Mouse (Mus musculus) left cerebral cortex, postnatal 36 days (tissue): ENCODE measurements around the gene Arhgef9. TPM values are rescaled to one million over a fixed set of nuclear protein-coding genes. Genes with fewer than 3 reads are reported as not detected.

ENCODE experiments used
- DNase-seq, 2 experiments: peaks; one replicate each; pipeline ENCODE4 v3.0.0; 2021 to 2022; ENCODE audit warnings: low spot score in 2 of 2, mixed read lengths in 1 of 2
- intact Hi-C: fragments of 180-260 bp; cut with DNase I; formaldehyde crosslinking; loops from one replicate; pipeline ENCODE4 v1.15.1; 2025
- total RNA-seq, 2 experiments: library from RNA; stranded (reverse); gene quantifications; 2 replicates each; pipeline ENCODE4 v1.2.3; 2021

The Arhgef9 gene
- 100 to 1,000 TPM; 294 to 314 TPM for total RNA-seq

DNA sequence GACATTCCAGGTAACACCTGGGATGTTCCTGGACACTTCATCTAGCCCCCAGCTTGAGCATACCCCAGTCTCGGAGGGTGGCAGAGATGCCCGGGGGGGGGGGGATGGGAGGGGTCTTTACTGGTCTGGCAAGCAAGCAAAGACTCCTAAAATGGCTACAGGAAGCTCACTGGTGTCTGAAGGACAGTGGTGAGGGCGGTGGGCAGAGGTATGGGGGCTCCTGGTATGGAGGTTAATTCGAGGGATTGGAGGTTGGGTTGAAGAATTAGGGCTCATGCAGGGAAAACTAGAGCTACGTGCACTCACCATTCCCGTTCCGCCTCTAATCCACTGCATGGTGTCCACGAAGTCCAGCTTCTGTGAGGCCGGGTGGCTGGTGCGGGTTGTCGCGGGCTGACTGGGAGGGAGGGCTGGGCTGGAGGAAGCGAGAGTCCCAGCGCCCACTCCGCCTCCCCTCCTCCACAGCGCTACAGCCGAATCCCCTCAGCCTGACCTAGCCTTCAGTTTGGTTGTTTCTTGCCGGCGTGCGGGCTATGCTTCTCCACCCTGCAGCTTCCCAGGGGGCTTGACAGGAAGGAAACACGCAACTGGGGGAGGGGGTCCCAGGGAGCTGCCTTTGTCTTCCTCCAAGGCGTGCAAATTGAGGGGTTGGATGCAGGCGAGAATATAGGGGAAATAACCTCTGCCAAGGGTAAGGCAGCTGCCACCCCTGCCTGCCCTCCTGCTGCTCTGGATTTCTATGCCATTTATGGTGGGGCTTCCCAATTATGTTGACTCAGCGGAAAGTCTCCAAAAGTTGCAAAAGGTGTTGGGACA lies at the start of gene Arhgef9:
Arhgef9 (minus strand) TSS at position 753 of the 816 bp plus-strand sequence.
- DNase-seq = peak; percentile 9 to 17
- intact Hi-C loops = no loop called here

DNA sequence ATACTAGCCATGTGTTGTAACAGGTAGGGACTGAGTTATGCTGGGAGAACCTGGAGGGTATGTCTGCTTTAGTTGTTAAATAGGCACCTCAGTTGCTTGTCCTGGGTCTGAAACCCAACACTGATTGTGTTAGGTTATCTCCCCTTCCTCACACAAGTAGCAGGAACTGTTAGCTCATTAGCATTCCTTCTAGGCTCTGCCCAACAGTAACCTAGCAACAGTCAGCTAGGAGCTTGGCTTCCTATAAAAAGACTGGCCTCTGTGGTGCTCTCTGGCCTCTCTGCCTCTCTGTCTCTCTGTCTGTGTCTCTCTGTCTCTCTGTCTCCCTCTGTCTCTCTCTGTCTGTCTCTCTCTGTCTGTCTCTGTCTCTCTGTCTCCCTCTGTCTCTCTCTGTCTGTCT lies 42.2 kb upstream of the Arhgef9 start:
- intact Hi-C loops = no loop called here
- DNase-seq = no peak

DNA sequence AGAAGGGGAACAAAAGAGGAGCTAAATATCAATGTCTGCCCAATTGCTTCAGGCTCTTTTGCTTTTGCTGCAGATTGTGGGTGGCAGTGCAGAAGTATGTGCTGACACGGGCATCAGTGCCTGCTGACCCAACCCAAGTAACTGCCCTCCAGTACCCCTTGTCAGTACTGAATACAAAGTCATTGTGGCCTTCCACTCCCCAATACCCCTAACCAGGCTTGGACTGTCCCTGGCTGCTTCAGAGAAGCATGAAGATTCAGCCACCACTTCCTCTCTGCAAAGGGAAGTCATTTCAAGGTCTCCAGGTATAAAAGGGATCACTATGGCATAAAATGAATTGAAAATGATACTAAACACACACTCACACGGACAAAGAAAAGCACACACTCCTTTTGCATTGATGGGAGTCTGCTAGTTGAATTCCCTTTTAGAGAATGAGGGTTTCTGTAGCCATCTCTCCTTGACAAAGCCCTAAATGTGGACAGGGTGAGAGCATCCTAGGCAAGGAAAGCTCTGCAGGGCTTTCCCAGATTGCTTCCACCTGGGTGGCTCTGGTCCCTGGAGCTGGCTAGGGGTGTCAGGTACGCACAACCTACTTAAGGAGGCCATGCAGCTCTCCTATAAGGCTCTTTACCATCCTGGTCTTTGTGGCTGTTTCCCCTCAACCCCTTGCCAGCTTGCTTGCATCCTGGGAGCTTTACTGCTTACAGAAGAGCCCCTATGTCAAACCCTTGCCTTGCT lies 1.1 kb downstream of the Arhgef9 start:
- peak; percentile 8 for DNase-seq

DNA sequence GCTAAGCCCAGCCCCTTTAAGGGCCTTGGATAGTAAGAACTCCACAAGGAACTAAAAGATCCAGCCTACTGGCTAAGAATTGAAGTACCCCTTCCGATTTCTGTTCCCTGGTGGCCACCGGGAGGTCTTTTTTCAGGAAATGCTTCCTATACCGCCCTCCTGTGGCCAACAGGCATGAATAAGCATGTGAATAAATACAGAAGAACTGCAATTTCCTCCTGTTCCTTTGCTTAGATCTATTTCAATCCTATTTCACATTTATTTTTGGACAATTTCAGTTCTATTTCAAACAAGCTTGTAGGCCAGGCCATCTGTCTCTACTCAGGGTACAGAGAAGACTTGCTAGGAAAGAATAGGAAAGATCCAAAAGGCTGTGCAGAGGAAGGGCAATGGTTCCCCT lies 20.7 kb downstream of the Arhgef9 start:
- intact Hi-C loops = no loop called here
- peak in 1 of 2 experiments; percentile 37 for DNase-seq

More for the DNA sequence above, 1.1 kb downstream of the Arhgef9 start:
- intact Hi-C loops = no loop called here

DNA sequence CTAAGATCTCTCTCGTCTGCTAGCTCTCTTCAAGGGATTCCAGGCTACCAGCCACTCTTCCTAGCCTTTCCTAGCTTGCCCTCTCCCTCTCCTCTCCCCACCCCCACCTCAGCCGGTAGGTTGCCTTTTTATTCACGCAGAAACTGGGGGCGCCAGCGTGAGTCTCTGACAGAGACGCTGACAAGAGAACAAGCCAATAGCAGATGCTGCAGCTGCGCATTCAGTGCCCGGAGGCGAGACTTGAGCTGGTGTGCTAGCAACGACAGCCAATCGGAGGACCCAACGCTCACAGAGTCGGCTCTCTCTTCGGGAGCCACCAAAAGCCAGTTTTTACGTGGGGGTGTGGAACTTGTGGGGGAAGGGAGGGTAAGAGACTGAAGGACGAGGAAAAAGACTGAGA lies 30.3 kb downstream of the Arhgef9 start:
- intact Hi-C loops = loop anchor here (2.0 kb wide), 1 partner anchor 142 kb away; no protein-coding TSS in a partner anchor
- peak; percentile 84 to 85 for DNase-seq

DNA sequence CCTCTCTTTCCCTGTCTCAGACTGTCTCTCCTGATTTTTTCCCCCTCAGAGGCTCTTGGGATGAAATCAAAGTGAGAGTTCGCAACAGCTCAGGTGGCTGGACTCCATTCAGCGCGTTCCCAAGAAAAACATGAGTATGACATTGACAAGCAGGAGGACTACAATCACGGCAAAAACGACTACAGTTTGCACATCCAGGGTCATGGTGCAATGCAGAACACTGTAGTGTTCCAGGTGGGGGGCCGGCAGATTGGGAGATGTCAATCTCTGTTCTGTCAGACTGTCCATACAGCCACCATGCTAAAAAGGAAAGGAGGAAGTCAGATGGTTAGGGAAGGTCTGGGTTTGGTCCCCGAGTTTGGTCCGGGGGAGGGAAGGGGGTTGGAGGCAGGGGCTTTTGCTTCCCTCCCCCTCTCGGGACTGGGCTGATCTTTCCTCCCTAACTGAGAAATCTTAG lies 31.0 kb downstream of the Arhgef9 start:
- intact Hi-C loops = loop anchor here (2.0 kb wide), 1 partner anchor 141 kb away; no protein-coding TSS in a partner anchor
- DNase-seq = peak in 1 of 2 experiments; percentile 7

DNA sequence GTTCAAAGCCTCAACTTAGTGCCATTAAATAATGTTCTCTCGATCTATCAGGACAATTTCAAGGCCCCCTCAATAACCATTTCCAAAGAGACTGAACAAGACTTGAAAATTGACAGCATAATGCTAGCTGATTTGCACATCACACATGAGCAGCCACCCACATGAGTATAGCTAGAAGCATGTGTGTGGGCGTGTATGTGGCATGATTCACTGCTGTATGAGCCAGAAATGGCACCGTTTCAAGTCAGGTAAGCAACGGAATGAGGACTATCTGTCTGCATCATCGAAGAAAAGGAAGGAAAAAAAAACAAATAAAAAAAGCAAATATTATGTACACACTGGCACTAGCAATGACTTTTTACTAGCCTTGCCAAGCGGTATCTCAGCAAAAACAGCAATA lies 32.5 kb downstream of the Arhgef9 start:
- peak; percentile 23 to 31 for DNase-seq
- intact Hi-C loops = no loop called here

DNA sequence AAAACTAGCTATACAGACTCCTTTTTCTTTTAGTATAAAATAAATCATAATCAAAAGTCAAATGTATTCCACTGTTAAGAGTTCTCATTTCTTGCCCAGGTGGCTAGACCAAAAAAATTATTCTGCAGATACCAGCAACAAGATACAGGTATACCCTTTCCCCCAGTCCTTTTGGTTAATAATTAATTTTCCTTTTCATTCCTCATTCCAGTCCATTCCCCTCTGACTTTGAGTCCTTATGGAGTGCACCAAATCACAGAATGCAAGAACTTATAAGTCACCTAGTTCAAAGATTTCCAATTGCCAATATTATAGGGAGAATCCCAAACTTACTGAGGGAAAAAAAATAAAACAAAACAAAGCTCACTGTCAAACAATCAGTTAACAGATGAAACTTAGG lies 33.2 kb downstream of the Arhgef9 start:
- intact Hi-C loops = no loop called here

DNA sequence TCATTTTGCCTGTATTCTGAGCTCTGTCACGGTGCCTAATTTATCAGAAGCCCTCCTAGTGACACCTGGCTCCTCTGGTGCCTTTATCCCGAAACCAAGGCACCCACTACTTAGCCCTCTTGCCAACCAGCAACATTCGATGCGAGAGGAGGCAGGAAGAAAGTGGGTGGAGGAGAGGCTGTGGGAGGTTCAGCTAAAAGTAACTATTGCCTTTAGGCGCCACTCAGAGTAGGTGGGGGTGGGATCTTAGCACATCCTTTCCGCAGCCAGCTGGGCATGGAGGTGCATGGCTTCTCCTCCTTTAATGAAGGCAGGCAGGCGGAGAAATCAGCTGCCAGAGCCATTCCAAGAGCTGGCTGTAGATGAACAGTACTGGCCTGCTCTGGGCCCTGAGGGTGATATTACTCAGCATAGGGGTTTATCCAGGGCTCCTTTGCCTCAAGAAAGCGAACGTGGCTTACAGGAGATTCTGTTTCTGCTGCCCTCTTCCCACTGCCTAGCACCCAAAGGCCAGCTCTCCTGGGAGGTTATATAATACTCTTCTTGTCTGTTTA lies 39.7 kb downstream of the Arhgef9 start:
- DNase-seq = peak; percentile 30 to 52

More for the DNA sequence above, 33.2 kb downstream of the Arhgef9 start:
- DNase-seq = no peak

DNA sequence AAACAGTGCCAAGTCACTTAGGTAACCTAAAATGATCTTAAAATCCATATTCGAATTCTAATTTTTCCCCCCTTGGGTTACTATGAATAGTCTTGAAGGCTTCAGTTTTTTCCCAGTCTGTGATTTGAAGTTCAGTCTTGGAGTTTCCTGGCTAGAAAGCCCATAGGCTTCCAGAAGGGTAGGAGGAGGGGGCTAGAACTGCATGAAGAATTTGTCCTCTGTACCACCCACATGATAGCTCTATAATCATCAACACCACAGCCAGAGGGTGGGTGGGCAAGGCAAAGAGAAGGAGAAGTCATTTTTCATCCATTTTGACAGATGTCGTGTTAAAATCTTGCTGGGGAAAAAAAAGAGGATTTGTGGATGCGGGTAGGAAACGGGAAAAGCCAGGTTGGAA lies 58.0 kb downstream of the Arhgef9 start:
- intact Hi-C loops = no loop called here
- DNase-seq = no peak

More for the DNA sequence above, 39.7 kb downstream of the Arhgef9 start:
- intact Hi-C loops = no loop called here

DNA sequence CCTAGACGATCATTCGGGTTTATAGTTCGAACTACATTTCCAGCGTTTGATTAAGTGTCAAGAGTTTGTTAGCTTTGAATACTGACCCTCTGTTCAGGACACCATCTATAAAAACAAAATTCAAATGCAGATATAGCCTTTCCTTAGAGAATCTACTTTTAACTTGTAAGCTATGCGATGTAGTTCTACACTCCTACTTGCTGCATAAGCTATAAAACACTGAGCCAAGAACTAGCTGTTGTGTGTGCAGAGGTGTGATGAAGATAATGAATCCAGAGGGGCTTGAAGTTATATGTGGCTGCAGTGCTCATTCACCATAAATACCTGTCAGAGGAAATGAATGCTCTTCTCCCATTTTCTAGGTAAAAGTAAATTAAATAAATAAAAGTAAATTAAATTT lies 63.2 kb downstream of the Arhgef9 start:
- DNase-seq = no peak
- intact Hi-C loops = no loop called here

DNA sequence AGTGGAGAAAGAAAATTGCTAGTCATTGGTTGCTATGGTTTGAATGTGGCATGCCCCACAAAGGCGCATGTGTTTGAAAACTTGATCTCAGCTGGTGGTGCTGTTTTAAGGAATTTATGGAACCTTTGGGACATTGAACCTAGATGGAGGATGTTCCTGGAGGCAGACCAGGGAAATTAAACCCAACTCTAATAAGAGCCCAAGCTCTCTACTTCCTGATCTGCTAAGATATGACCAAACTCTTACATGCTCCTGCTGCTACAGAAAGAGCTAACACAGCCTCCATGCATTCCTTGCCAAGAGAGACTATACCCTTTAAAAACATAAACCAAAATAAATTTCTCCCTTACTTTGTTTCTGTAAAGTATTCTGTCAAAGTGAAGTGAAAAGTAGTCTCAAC lies 63.7 kb downstream of the Arhgef9 start:
- intact Hi-C loops = no loop called here
- no peak for DNase-seq

DNA sequence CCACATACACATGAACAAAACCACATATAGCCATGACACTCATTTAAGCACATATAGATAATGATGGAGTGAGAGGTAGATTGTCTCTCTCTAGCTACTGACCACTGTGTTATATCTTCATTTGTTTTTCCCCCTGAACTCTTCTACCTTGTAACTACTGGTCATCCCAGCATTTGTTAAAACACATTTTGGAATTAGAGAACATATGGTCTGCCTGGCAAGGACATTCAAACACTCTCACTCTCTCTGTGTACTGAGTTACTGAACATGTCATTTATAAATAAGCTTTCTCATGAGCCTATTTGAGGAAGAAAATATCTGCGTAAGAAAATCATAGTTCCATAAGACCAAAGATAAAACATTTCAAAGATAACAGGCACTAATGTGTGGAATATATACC lies 64.9 kb downstream of the Arhgef9 start:
- intact Hi-C loops = no loop called here
- DNase-seq = no peak

DNA sequence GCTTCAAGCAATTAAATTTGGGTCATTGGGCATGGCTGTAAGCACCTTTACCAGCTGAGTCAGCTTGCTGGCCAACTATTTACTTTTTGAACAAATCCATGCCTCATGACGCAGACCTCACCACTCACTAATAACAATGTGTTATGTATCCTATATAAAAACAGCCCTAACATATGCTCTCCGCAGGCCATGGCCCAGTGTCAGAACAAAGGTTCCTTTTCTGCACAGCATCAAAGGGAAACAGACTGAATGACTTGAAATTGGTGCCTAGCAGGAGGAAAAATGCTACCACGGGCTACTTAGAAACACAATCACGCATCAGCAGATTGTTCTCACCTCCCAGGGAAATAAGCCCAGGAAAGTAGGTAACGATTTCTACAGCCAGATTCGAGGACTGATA lies 73.2 kb downstream of the Arhgef9 start:
- intact Hi-C loops = no loop called here
- DNase-seq = no peak

DNA sequence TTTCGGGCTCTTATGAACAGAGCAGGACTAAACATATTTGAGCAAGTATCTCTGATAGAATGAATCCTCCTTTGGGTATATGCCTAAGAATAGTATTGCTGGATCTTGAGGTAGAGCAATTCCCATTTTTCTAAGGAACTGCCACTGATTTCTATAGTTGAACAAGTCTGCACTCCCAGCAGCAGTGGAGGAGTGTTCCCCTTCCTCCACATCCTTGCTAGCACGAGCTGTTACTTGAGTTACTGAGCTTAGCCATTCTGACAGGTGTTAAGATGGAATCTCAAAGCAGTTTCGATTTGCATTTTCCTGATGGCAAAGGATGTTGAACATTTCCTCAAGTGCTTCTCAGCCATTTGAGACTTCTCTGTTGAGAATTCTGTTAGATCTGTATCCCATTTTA lies 92.3 kb downstream of the Arhgef9 start:
- intact Hi-C loops = no loop called here
- DNase-seq = no peak

DNA sequence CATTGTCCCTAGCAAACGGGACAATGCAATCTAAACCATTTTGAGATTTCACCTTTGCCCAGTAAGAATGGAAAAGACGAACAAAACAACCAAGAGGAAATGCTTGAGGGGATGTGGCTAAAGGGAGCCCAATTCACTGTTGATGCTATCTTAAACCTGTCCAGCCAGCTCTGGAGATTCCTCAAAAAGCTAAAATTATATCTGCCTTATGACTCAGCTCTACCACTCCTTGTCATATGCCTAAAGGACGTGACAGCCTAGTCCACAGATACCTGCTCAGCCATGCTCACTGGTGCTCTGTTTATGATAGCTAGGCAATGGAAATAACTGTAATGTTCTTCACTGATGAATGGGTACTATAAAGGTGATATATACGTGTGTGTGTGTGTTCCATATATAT lies 109.0 kb downstream of the Arhgef9 start:
- intact Hi-C loops = no loop called here
- no peak for DNase-seq

DNA sequence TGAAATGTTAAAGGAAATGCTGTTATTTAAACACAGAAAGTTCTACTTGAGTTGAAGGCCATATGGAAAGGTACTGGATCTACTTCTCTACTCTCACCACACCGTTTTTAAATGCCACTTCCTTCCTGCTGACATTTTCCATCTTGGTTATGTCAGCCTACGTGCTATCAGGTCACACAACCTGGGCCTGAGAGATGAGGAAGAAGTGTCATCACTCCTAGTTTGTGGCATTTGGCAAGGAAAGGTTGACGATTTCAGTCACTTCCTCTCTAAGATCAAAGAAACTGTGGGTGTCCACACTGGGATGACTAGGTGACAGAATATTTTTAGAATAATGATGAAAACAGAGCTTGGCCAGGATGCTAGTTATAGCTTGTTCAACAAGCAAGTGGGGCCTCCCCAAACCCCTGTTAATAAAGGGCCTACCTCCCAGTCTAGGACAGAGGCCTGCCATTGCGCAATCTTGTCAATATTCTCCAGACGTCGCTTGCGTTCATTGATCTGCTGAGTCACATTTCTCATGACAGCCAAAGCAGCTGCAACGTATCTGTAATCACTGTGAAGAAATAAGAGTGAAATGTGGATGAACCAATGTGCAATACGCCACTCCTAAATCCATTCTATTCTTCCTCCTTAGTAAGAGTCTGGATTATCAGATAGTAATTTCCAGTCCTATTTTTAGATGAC lies 119.5 kb downstream of the Arhgef9 start:
- DNase-seq = no peak
- intact Hi-C loops = no loop called here

DNA sequence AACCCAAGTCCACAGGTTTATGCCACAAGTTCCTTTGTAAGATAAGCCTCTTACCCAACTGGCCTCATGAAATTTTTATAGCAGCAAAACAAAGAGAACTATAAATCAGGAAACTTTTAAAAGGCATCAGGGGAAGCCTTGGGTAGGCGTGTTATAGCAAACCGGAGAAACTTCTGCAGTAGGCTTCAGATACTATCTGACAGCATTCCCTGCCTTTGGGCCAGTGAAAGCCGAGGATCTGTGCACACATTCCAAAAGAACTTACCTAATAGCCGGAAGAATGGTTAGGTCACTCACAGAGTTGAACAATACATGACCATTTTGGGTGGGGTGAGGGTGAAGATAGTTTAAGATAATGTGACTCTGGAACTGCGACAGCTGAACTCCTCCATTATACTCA lies 168.7 kb downstream of the Arhgef9 start:
- intact Hi-C loops = no loop called here
- no peak for DNase-seq

DNA sequence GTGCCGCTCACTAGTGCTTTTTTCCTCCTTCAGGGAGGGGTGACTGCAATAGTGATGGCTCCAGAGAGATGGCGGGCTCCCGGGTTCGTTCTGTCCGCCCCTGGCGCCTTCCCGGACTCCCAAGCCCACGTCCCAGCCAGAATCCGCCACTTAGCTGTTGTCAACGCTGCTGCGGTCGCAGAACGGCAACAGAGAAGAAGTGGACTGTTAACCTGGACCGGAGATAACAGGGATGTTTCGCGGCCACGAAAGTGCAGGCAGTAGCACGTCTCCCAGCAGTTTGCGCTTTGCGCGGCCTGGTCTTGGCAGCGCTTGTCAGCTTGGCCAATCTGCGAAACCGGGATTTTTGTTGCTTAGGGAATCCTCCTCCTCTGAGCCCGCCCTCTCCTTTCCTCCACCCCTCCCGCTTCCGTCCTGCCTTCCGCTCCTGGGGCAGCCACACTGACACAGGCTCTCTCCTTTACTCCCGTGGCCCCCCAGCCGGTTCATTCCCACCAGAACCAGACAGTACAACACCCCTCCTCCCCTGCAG lies 170.2 kb downstream of the Arhgef9 start, which contains the start of gene Spin4:
Spin4 (minus strand) TSS at position 322 of the 532 bp plus-strand sequence.
- intact Hi-C loops = no loop called here
- peak; percentile 69 to 75 for DNase-seq
